Mouse (Mus musculus): Measurements from ENCODE around the gene Snrpa1. TPM values are rescaled to one million over a fixed set of nuclear protein-coding genes. Genes with fewer than 3 reads are reported as not detected.

The Snrpa1 gene
- total and polyA plus RNA-seq, 3 experiments, result 3.3 to 32.6 (median 29.9) TPM

- peak; percentile 97 for DNase-seq
These were observed 20.8 kb downstream of the Snrpa1 start, which contains the start of gene Selenos for GRCm38 (mm10) chr7:66079364-66080230. TSS of gene Selenos (plus strand) at chr7:66079649.

- DNase-seq, result no peak
These were observed 21.4 kb downstream of the Snrpa1 start for GRCm38 (mm10) chr7:66080231-66080613.

- no peak for DNase-seq
These were observed 25.0 kb downstream of the Snrpa1 start for GRCm38 (mm10) chr7:66083757-66084156.

- no peak for DNase-seq
These were observed 25.7 kb downstream of the Snrpa1 start for GRCm38 (mm10) chr7:66084546-66084945.

- DNase-seq, result no peak
These were observed 28.8 kb downstream of the Snrpa1 start for GRCm38 (mm10) chr7:66087652-66088051.

GRCm38 (mm10) chr7:66088077-66088476, 29.3 kb downstream of the Snrpa1 start:
- DNase-seq, result no peak

- DNase-seq, result no peak
These were observed 31.9 kb downstream of the Snrpa1 start for GRCm38 (mm10) chr7:66090676-66091190.

GRCm38 (mm10) chr7:66091553-66091952, 32.8 kb downstream of the Snrpa1 start:
- no peak for DNase-seq

- DNase-seq, result no peak
These were observed 33.9 kb downstream of the Snrpa1 start for GRCm38 (mm10) chr7:66092656-66093055.

- no peak for DNase-seq
These were observed 35.3 kb downstream of the Snrpa1 start for GRCm38 (mm10) chr7:66094141-66094540.

- DNase-seq, result no peak
These were observed 40.0 kb downstream of the Snrpa1 start for GRCm38 (mm10) chr7:66098803-66099202.

- no peak for DNase-seq
These were observed 43.1 kb downstream of the Snrpa1 start for GRCm38 (mm10) chr7:66101866-66102265.

- DNase-seq, result no peak
These were observed 45.7 kb downstream of the Snrpa1 start for GRCm38 (mm10) chr7:66104531-66104930.

GRCm38 (mm10) chr7:66105771-66106170, 47.0 kb downstream of the Snrpa1 start:
- no peak for DNase-seq

- no peak for DNase-seq
These were observed 47.8 kb downstream of the Snrpa1 start for GRCm38 (mm10) chr7:66106581-66107056.

GRCm38 (mm10) chr7:66107206-66107605, 48.4 kb downstream of the Snrpa1 start:
- no peak for DNase-seq

GRCm38 (mm10) chr7:66107930-66108329, 49.1 kb downstream of the Snrpa1 start:
- DNase-seq, result peak; percentile 41

GRCm38 (mm10) chr7:66108961-66109854, 50.4 kb downstream of the Snrpa1 start, which contains the start of gene Chsy1:
TSS of gene Chsy1 (plus strand) at chr7:66109515.
- DNase-seq, result peak; percentile 95

- DNase-seq, result peak; percentile 62
These were observed 51.2 kb downstream of the Snrpa1 start for GRCm38 (mm10) chr7:66109855-66110635.

- no peak for DNase-seq
These were observed 51.9 kb downstream of the Snrpa1 start for GRCm38 (mm10) chr7:66110636-66111112.

GRCm38 (mm10) chr7:66111211-66111610, 52.4 kb downstream of the Snrpa1 start:
- DNase-seq, result no peak
